Mouse (Mus musculus): ENCODE results near the gene Il33.

Il33 gene

GRCm38 (mm10) chr19:29905896-29906295 is 19.0 kb upstream of the Il33 start:
- TF ChIP-seq GATA4 (IDR thresholded peaks at IDR 0.05; ENCODE audit: insufficient replicate concordance, low read length): no peak

DNA sequence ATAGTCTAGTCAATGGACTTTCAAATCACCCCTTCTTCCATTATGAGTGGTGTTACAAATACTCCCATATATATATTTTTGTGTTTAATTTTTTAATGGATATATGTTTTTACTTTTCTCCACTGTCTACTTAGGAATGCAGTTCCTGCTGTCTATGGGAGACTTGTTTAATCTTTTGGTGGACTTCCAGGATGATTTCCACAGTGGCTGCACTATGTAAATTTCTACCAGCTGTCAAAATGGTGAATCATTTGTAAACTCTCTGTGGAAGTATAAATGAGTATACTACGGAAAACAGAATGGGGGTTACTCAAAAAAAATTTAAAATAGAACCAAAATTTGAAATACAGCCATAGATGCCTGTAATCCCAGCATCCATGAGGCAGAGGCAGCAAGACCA is 15.7 kb upstream of the Il33 start:
- TF ChIP-seq GATA4 (IDR thresholded peaks at IDR 0.05; ENCODE audit: insufficient replicate concordance, low read length): no peak

DNA sequence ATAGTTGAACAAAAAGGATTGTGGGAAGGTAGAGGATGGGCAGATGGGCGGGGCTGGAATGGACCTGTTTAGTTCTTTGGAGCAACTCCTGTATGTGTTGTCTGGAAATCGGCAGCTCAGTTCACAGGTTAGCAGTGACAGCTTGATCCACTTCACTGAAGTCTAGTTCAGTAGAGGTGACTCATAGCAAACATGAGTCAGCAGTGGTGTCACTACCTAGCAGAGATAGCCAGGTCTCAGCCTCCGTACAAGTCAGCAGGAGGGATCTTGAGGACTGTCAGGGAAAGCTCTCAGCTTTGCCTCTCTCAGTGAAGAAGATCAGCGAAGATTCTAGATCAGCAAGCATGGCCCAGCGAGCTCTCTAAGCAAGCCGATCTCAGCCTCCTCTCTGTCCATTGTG is 13.0 kb upstream of the Il33 start:
- no peak for TF ChIP-seq GATA4 (IDR thresholded peaks at IDR 0.05; ENCODE audit: insufficient replicate concordance, low read length)

GRCm38 (mm10) chr19:29917421-29917820 is 7.5 kb upstream of the Il33 start:
- TF ChIP-seq GATA4 (IDR thresholded peaks at IDR 0.05; ENCODE audit: insufficient replicate concordance, low read length): no peak

GRCm38 (mm10) chr19:29926101-29926755 is 1.3 kb downstream of the Il33 start:
- TF ChIP-seq GATA4 (IDR thresholded peaks at IDR 0.05; ENCODE audit: insufficient replicate concordance, low read length): peak; percentile 85

DNA sequence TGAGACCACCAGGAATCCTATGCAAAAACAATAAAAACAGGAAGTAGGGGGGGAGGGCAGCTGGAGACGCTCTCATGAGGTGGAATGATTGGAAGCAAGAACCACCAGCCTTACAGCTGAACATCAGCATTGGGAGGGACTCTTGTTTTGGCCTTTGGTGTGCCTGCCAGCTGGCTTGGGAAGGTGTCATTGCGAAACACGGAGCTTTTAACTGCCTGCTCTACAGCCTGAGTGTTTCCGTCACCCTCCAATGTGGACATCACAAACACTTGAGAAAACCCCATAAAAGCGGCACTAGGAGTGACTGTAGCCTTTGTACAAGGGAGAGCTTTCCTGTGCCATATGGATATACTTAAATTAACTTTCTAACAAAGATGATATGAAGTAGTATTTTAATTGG is 5.4 kb downstream of the Il33 start:
- no peak for TF ChIP-seq GATA4 (IDR thresholded peaks at IDR 0.05; ENCODE audit: insufficient replicate concordance, low read length)

DNA sequence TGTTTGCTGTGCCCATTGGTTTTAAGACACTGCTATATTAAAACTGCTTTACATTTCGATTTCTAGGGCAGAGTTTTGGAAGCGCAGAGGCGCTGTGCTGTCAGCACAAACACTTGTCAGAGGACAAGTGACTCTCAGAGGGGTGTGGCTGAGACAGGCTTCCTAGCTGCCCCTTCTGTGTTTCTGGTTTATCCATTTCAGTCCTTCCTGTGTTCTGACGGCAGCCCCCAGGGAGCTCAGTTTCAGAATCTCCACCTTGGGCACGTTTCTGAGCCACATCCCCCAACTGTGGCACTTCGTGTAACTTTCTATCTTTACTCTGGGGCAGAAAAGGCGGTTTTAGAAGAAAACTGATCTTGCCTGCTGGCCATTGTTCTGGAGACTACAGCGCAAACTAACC is 12.5 kb downstream of the Il33 start:
- no peak for TF ChIP-seq GATA4 (IDR thresholded peaks at IDR 0.05; ENCODE audit: insufficient replicate concordance, low read length)

- no peak for TF ChIP-seq GATA4 (IDR thresholded peaks at IDR 0.05; ENCODE audit: insufficient replicate concordance, low read length)
Observed at GRCm38 (mm10) chr19:29940239-29940638, 15.3 kb downstream of the Il33 start.

DNA sequence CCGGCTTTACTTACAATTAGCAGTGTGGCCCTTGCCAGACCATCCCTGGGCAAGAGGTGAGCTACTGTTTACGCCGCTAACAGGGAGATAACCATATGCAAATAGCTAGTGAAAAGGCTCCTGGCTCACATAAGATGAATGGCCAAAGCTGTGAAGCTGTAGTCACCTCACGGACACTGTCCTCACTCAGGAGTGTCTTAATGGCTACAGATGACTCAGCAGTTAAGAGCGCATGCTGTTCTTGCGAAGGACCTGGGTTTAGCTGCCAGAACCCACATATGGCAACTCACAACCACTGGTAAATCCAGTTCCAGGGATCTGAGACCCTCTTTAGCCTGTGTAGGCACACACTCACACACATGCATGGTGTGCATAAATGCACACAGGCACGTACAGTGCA is 16.3 kb downstream of the Il33 start:
- no peak for TF ChIP-seq GATA4 (IDR thresholded peaks at IDR 0.05; ENCODE audit: insufficient replicate concordance, low read length)

DNA sequence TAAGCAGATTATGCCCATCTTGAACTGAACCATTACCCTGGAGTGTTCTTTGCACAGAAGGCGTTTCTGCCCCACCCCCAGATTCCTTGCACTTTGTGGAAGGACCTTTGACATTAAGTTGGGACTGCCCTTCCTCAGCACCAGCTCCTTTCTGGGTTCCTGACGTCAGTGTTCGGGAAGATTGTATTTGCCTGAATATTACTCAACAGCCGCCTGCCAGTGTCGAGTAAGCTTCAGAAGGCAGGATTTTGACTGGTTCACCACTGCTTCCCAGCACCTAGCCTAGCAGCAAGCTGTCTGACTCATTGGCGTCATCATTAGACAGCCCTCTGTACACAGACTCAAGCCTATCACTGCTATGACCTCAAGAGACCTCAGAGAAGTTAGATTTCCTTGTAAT is 17.4 kb downstream of the Il33 start:
- TF ChIP-seq GATA4 (IDR thresholded peaks at IDR 0.05; ENCODE audit: insufficient replicate concordance, low read length): no peak

DNA sequence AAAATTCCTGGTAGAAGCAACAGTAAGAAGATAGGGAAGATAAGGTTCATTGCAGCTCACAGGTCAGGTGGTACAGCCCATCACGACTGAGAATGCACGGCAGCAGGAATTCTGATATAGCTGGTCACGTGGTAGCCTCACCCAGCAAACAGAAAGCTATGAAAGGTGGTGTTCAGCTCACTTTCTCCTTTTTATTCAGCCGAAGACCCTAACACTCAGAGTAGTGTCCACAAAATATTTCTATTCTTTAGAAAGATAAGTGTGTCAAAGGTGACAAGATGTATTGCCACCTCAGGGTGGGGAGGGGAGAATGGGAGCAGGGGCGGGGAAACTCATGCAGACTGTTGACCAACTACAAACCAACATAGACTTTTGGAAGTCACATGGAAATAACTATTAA is 19.5 kb downstream of the Il33 start:
- TF ChIP-seq GATA4 (IDR thresholded peaks at IDR 0.05; ENCODE audit: insufficient replicate concordance, low read length): no peak

DNA sequence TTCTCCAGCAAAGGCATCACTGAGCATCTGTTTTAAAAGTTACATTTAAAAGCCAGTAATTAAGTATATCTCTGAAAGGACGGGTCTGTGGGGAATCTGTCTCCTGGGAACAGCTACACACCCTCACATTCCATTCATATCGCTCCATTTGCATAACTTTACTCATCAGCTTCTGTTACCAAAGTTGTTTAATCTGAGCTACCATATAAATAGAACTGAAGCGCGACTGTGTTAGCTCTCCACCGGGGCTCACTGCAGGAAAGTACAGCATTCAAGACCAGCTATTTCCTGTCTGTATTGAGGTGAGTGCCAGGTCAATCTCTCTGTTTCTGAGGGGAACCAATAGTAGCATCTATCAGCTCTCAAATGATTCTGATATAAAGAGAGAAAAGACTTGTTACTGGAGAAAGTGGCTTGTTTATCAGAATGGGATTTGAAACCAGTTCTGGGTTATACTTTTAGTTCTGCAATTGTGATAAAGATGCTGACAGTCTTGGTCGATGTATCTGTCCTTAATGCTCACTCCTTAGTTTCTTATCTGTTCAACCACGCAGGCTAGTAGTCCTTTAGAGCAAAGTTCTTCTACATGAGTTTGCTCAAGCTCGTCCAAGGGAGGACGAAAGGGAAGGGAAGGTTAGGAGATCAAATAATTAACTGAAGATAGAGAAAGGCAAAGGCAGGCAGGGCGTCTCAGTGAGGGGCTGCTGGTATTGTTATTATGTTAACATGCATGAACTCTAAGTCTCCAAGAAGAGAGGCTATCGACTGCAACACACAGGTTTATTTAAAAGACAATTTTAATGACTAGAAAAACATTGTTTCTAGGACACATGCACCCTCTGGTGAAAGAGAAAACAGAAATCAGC is 20.9 kb downstream of the Il33 start:
- TF ChIP-seq GATA4 (IDR thresholded peaks at IDR 0.05; ENCODE audit: insufficient replicate concordance, low read length): no peak

- TF ChIP-seq GATA4 (IDR thresholded peaks at IDR 0.05; ENCODE audit: insufficient replicate concordance, low read length): no peak
Observed at GRCm38 (mm10) chr19:29946423-29946716, 21.5 kb downstream of the Il33 start.

- TF ChIP-seq GATA4 (IDR thresholded peaks at IDR 0.05; ENCODE audit: insufficient replicate concordance, low read length): no peak
Observed at GRCm38 (mm10) chr19:29947056-29947455, 22.1 kb downstream of the Il33 start.

- no peak for TF ChIP-seq GATA4 (IDR thresholded peaks at IDR 0.05; ENCODE audit: insufficient replicate concordance, low read length)
Observed at GRCm38 (mm10) chr19:29947891-29948801, 23.2 kb downstream of the Il33 start.

DNA sequence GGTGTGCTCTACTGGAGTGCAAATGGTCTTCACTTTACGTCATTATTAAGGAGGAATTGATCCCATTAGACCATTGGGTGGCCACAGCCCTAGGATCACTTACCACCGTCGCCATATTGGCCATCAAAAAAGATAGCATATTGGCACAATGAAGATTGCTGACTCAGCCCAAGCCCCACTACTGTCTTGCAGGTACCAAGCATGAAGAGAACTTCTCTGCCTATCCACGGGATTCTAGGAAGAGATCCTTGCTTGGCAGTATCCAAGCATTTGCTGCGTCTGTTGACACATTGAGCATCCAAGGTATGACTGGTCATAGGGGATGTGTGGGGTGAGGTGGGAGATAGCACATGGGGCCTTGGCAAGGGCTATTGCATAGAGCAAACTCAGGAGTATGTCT is 27.6 kb downstream of the Il33 start:
- no peak for TF ChIP-seq GATA4 (IDR thresholded peaks at IDR 0.05; ENCODE audit: insufficient replicate concordance, low read length)
